Mouse (Mus musculus) T-helper 17 cell (primary cell): Measurements from ENCODE around the gene Gata3.

Source experiments
- in situ Hi-C, 2 experiments: fragments of 300-600 bp; cut with MboI, MseI; formaldehyde crosslinking; loops; 1 replicate in 1 of 2; 2 replicates in 1 of 2; pipeline ENCODE4 v1.15.1; 2025; ENCODE audit warnings: high pct_unique_total_duplicates in 2 of 2

Gene Gata3

GRCm38 (mm10) chr2:9886031-9886430, 3.8 kb downstream of the Gata3 start:
- in situ Hi-C loops, result no loop called here

GRCm38 (mm10) chr2:9885217-9885770, 4.5 kb downstream of the Gata3 start:
- in situ Hi-C loops, result no loop called here

GRCm38 (mm10) chr2:9884533-9885216, 5.2 kb downstream of the Gata3 start:
- in situ Hi-C loops, result loop anchor here (5.0 kb wide), 2 partner anchors 1012 to 1017 kb away; no protein-coding TSS in a partner anchor

- in situ Hi-C loops, result loop anchor here (5.0 kb wide), 2 partner anchors 1012 to 1017 kb away; no protein-coding TSS in a partner anchor
Observed at GRCm38 (mm10) chr2:9883803-9884532, 5.9 kb downstream of the Gata3 start.

GRCm38 (mm10) chr2:9882926-9883802, 6.7 kb downstream of the Gata3 start:
- in situ Hi-C loops, result loop anchor here (5.0 kb wide), 2 partner anchors 1011 to 1016 kb away; no protein-coding TSS in a partner anchor

- in situ Hi-C loops, result loop anchor here (5.0 kb wide), 2 partner anchors 1010 to 1015 kb away; no protein-coding TSS in a partner anchor
Observed at GRCm38 (mm10) chr2:9882371-9882925, 7.4 kb downstream of the Gata3 start.

- in situ Hi-C loops, result loop anchor here (5.0 kb wide), 2 partner anchors 1009 to 1014 kb away; no protein-coding TSS in a partner anchor
Observed at GRCm38 (mm10) chr2:9881611-9882023, 8.2 kb downstream of the Gata3 start.

- in situ Hi-C loops, result loop anchor here (5.0 kb wide), 2 partner anchors 1009 to 1014 kb away; no protein-coding TSS in a partner anchor
Observed at GRCm38 (mm10) chr2:9881051-9881591, 8.7 kb downstream of the Gata3 start, which contains the start of gene 4930412O13Rik. 4930412O13Rik (plus strand) TSS chr2:9881252.

GRCm38 (mm10) chr2:9880271-9880670, 9.6 kb downstream of the Gata3 start:
- in situ Hi-C loops, result loop anchor here (5.0 kb wide), 2 partner anchors 1008 to 1013 kb away; no protein-coding TSS in a partner anchor

GRCm38 (mm10) chr2:9879493-9879892, 10.3 kb downstream of the Gata3 start:
- in situ Hi-C loops, result no loop called here

GRCm38 (mm10) chr2:9879092-9879491, 10.7 kb downstream of the Gata3 start:
- in situ Hi-C loops, result no loop called here

GRCm38 (mm10) chr2:9878564-9879081, 11.2 kb downstream of the Gata3 start:
- in situ Hi-C loops, result no loop called here

- in situ Hi-C loops, result no loop called here
Observed at GRCm38 (mm10) chr2:9877966-9878563, 11.8 kb downstream of the Gata3 start.

GRCm38 (mm10) chr2:9877326-9877690, 12.5 kb downstream of the Gata3 start:
- in situ Hi-C loops, result no loop called here

GRCm38 (mm10) chr2:9876621-9877325, 13.1 kb downstream of the Gata3 start:
- in situ Hi-C loops, result no loop called here

- in situ Hi-C loops, result no loop called here
Observed at GRCm38 (mm10) chr2:9875676-9876357, 14.0 kb downstream of the Gata3 start.

- in situ Hi-C loops, result no loop called here
Observed at GRCm38 (mm10) chr2:9875220-9875619, 14.6 kb downstream of the Gata3 start.

GRCm38 (mm10) chr2:9874467-9875219, 15.2 kb downstream of the Gata3 start:
- in situ Hi-C loops, result loop anchor here in 1 of 2 experiments (5.0 kb wide), 1 partner anchor 297 kb away; no protein-coding TSS in a partner anchor
